Mouse (Mus musculus): Measurements from ENCODE around the gene Cse1l. TPM values are rescaled to one million over a fixed set of nuclear protein-coding genes. Genes with fewer than 3 reads are reported as not detected.

Gene Cse1l
- polyA plus RNA-seq, 1 experiment, result 39.0 TPM

GRCm38 (mm10) chr2:166874675-166875280, 31.1 kb upstream of the Cse1l start:
- WGBS, result 55% methylated on average over 10 of the region's 10 CpGs

GRCm38 (mm10) chr2:166875561-166875960, 30.3 kb upstream of the Cse1l start:
- peak overlapping the region; percentile 82 for H3K27ac ChIP-seq (ENCODE audit: control insufficient read depth, insufficient read depth, low read depth, low read length, poor library complexity)
- no peaks in the 10 kb centered on the region; the same call in 1 of the 2 replicates for H3K4me1 ChIP-seq (ENCODE audit: control insufficient read depth, insufficient read depth, low read length)
- no peak overlapping the region for H3K4me3 ChIP-seq (replicated peaks; ENCODE audit: control insufficient read depth, low read depth, low read length)
- TF ChIP-seq POLR2A (IDR thresholded peaks at IDR 0.05; ENCODE audit: borderline replicate concordance, control insufficient read depth, low read depth, low read length) (no peak), CTCF (IDR thresholded peaks at IDR 0.05; ENCODE audit: control insufficient read depth, insufficient read depth, low read length) (no peak)
- 52% methylated on average over 6 of the region's 6 CpGs for WGBS

More at GRCm38 (mm10) chr2:166874675-166875280, 31.1 kb upstream of the Cse1l start:
- no peaks in the 10 kb centered on the region; the same call in 1 of the 2 replicates for H3K4me1 ChIP-seq (ENCODE audit: control insufficient read depth, insufficient read depth, low read length)
- H3K4me3 ChIP-seq (replicated peaks; ENCODE audit: control insufficient read depth, low read depth, low read length), result no peak overlapping the region
- no peak for TF ChIP-seq CTCF (IDR thresholded peaks at IDR 0.05; ENCODE audit: control insufficient read depth, insufficient read depth, low read length)
- no peak for TF ChIP-seq POLR2A (IDR thresholded peaks at IDR 0.05; ENCODE audit: borderline replicate concordance, control insufficient read depth, low read depth, low read length)
- H3K27ac ChIP-seq (ENCODE audit: control insufficient read depth, insufficient read depth, low read depth, low read length, poor library complexity), result peak overlapping the region; percentile 87

- Histone ChIP-seq H3K27ac (ENCODE audit: control insufficient read depth, insufficient read depth, low read depth, low read length, poor library complexity) (peak overlapping the region; percentile 82), H3K4me1 (ENCODE audit: control insufficient read depth, insufficient read depth, low read length) (no peaks in the 10 kb centered on the region; the same call in 1 of the 2 replicates), H3K4me3 (replicated peaks; ENCODE audit: control insufficient read depth, low read depth, low read length) (no peak overlapping the region)
- WGBS, result 78% methylated on average over 10 of the region's 10 CpGs
- TF ChIP-seq POLR2A (IDR thresholded peaks at IDR 0.05; ENCODE audit: borderline replicate concordance, control insufficient read depth, low read depth, low read length) (no peak), CTCF (IDR thresholded peaks at IDR 0.05; ENCODE audit: control insufficient read depth, insufficient read depth, low read length) (no peak)
These were observed 29.5 kb upstream of the Cse1l start for GRCm38 (mm10) chr2:166876331-166876730.

- WGBS, result 69% methylated on average over 7 of the region's 7 CpGs
- no peak for TF ChIP-seq CTCF (IDR thresholded peaks at IDR 0.05; ENCODE audit: control insufficient read depth, insufficient read depth, low read length)
- TF ChIP-seq POLR2A (IDR thresholded peaks at IDR 0.05; ENCODE audit: borderline replicate concordance, control insufficient read depth, low read depth, low read length), result no peak
- H3K27ac ChIP-seq (ENCODE audit: control insufficient read depth, insufficient read depth, low read depth, low read length, poor library complexity), result no peak overlapping the region
- H3K4me3 ChIP-seq (replicated peaks; ENCODE audit: control insufficient read depth, low read depth, low read length), result no peak overlapping the region
- H3K4me1 ChIP-seq (ENCODE audit: control insufficient read depth, insufficient read depth, low read length), result no peaks in the 10 kb centered on the region; the same call in 1 of the 2 replicates
These were observed 20.8 kb upstream of the Cse1l start for GRCm38 (mm10) chr2:166885066-166885465.

GRCm38 (mm10) chr2:166885619-166886018, 20.2 kb upstream of the Cse1l start:
- no peak for TF ChIP-seq POLR2A (IDR thresholded peaks at IDR 0.05; ENCODE audit: borderline replicate concordance, control insufficient read depth, low read depth, low read length)
- TF ChIP-seq CTCF (IDR thresholded peaks at IDR 0.05; ENCODE audit: control insufficient read depth, insufficient read depth, low read length), result no peak

GRCm38 (mm10) chr2:166886231-166886630, 19.6 kb upstream of the Cse1l start:
- TF ChIP-seq CTCF (IDR thresholded peaks at IDR 0.05; ENCODE audit: control insufficient read depth, insufficient read depth, low read length), result no peak
- TF ChIP-seq POLR2A (IDR thresholded peaks at IDR 0.05; ENCODE audit: borderline replicate concordance, control insufficient read depth, low read depth, low read length), result no peak
- WGBS, result 81% methylated on average over 3 of the region's 3 CpGs

More at GRCm38 (mm10) chr2:166885619-166886018, 20.2 kb upstream of the Cse1l start:
- H3K4me3 ChIP-seq (replicated peaks; ENCODE audit: control insufficient read depth, low read depth, low read length), result no peak overlapping the region
- WGBS, result 52% methylated on average over 10 of the region's 10 CpGs
- H3K4me1 ChIP-seq (ENCODE audit: control insufficient read depth, insufficient read depth, low read length), result no peaks in the 10 kb centered on the region; the same call in 1 of the 2 replicates
- H3K27ac ChIP-seq (ENCODE audit: control insufficient read depth, insufficient read depth, low read depth, low read length, poor library complexity), result no peak overlapping the region

GRCm38 (mm10) chr2:166887816-166888215, 18.0 kb upstream of the Cse1l start:
- no peak overlapping the region for H3K4me3 ChIP-seq (replicated peaks; ENCODE audit: control insufficient read depth, low read depth, low read length)
- no peaks in the 10 kb centered on the region; the same call in 1 of the 2 replicates for H3K4me1 ChIP-seq (ENCODE audit: control insufficient read depth, insufficient read depth, low read length)
- TF ChIP-seq POLR2A (IDR thresholded peaks at IDR 0.05; ENCODE audit: borderline replicate concordance, control insufficient read depth, low read depth, low read length), result no peak
- peak; percentile 55; the same call in 1 of the 2 replicates for TF ChIP-seq CTCF (IDR thresholded peaks at IDR 0.05; ENCODE audit: control insufficient read depth, insufficient read depth, low read length)
- WGBS, result 73% methylated on average over 11 of the region's 11 CpGs
- no peak overlapping the region for H3K27ac ChIP-seq (ENCODE audit: control insufficient read depth, insufficient read depth, low read depth, low read length, poor library complexity)

More at GRCm38 (mm10) chr2:166886231-166886630, 19.6 kb upstream of the Cse1l start:
- Histone ChIP-seq H3K4me1 (ENCODE audit: control insufficient read depth, insufficient read depth, low read length) (no peaks in the 10 kb centered on the region; the same call in 1 of the 2 replicates), H3K4me3 (replicated peaks; ENCODE audit: control insufficient read depth, low read depth, low read length) (no peak overlapping the region), H3K27ac (ENCODE audit: control insufficient read depth, insufficient read depth, low read depth, low read length, poor library complexity) (no peak overlapping the region)

GRCm38 (mm10) chr2:166891366-166891880, 14.4 kb upstream of the Cse1l start:
- H3K4me3 ChIP-seq (replicated peaks; ENCODE audit: control insufficient read depth, low read depth, low read length), result no peak overlapping the region
- WGBS, result 91% methylated on average over 9 of the region's 9 CpGs
- H3K4me1 ChIP-seq (ENCODE audit: control insufficient read depth, insufficient read depth, low read length), result no peaks in the 10 kb centered on the region
- H3K27ac ChIP-seq (ENCODE audit: control insufficient read depth, insufficient read depth, low read depth, low read length, poor library complexity), result no peak overlapping the region
- TF ChIP-seq POLR2A (IDR thresholded peaks at IDR 0.05; ENCODE audit: borderline replicate concordance, control insufficient read depth, low read depth, low read length) (no peak), CTCF (IDR thresholded peaks at IDR 0.05; ENCODE audit: control insufficient read depth, insufficient read depth, low read length) (no peak)
